Mouse (Mus musculus) limb, embryonic 12.5 days (tissue): ENCODE data around the gene Adcy2. TPM values are rescaled to one million over a fixed set of nuclear protein-coding genes. Genes with fewer than 3 reads are reported as not detected.

ENCODE experiments used
- ATAC-seq: fragments of 200-750 bp; cut with Nextera tagmentation; 2 replicates; pipeline ENCODE4 v1.8.0; 2017; ENCODE audit warnings: low read depth, moderate TSS enrichment; ENCODE audit not compliant: insufficient number of reproducible peaks, insufficient read depth, low FRiP score, low TSS enrichment
- H3K27ac ChIP-seq: fragments of 300-500 bp; sonication (generic); 2 replicates; pipeline ENCODE4 v1.5.1; 2016; ENCODE audit warnings: mild to moderate bottlenecking, moderate library complexity
- H3K27me3 ChIP-seq: fragments of 300-500 bp; sonication (generic); 2 replicates; pipeline ENCODE4 v1.6.1; 2016; ENCODE audit warnings: mild to moderate bottlenecking, moderate library complexity
- H3K36me3 ChIP-seq: fragments of 300-500 bp; sonication (generic); 2 replicates; pipeline ENCODE4 v1.6.1; 2016; ENCODE audit warnings: mild to moderate bottlenecking, moderate library complexity
- H3K4me1 ChIP-seq: fragments of 300-500 bp; sonication (generic); replicated peaks from 2 replicates; pipeline ENCODE4 v1.6.1; 2016
- H3K4me2 ChIP-seq: fragments of 300-500 bp; sonication (generic); 2 replicates; pipeline ENCODE4 v1.6.1; 2016; ENCODE audit warnings: mild to moderate bottlenecking, moderate library complexity
- H3K4me3 ChIP-seq: fragments of 300-500 bp; sonication (generic); replicated peaks from 2 replicates; pipeline ENCODE4 v1.5.1; 2016; ENCODE audit warnings: mild to moderate bottlenecking
- H3K9ac ChIP-seq: fragments of 300-500 bp; sonication (generic); replicated peaks from 2 replicates; pipeline ENCODE4 v1.6.1; 2016; ENCODE audit warnings: mild to moderate bottlenecking, moderate library complexity
- H3K9me3 ChIP-seq: fragments of 300-500 bp; sonication (generic); 2 replicates; pipeline ENCODE4 v1.6.1; 2016; ENCODE audit warnings: mild to moderate bottlenecking, moderate library complexity
- WGBS: fragments of 180-500 bp; shearing (Covaris S2); methylation state at CpG from one replicate; pipeline ENCODE4 v1.1.7; 2016; 5-methylcytosine and 5-hydroxymethylcytosine counted together
- polyA plus RNA-seq: library from polyadenylated mRNA; unstranded; fragments of >200 nt; fragmentation: Nextera tagmentation; extraction: Ambion mirVana; gene quantifications from 2 replicates; pipeline ENCODE4 v1.2.1, GENCODE M21; 2016

The Adcy2 gene
- polyA plus RNA-seq, 1 experiment from 2014 or later, result 5.3 TPM

- H3K9me3 ChIP-seq, result no peaks in the 10 kb centered on the region
- peak; percentile 40; the same call in 1 of the 2 replicates for ATAC-seq
- H3K4me1 ChIP-seq, result no peaks in the 10 kb centered on the region
- WGBS, result 46% methylated on average over 21 of the region's 21 CpGs
- peak overlapping the region; percentile 45 for H3K4me2 ChIP-seq
- H3K27ac ChIP-seq, result peak overlapping the region; percentile 66; the same call in 1 of the 2 replicates
- peak overlapping the region; percentile 17; the same call in 1 of the 2 replicates for H3K4me3 ChIP-seq
- no peaks in the 10 kb centered on the region for H3K27me3 ChIP-seq
- no peak overlapping the region for H3K9ac ChIP-seq
- no peaks in the 10 kb centered on the region for H3K36me3 ChIP-seq
Observed at GRCm38 (mm10) chr13:68607652-68608405, 391.5 kb downstream of the Adcy2 start.

- ATAC-seq, result peak; percentile 57; the same call in 1 of the 2 replicates
- WGBS, result 0% methylated on average over 11 of the region's 11 CpGs
- Histone ChIP-seq H3K27ac (no peak overlapping the region), H3K9me3 (no peaks in the 10 kb centered on the region), H3K4me1 (0 out of 2 replicates have a peak, but pooled peaks cover 7% of the 10 kb centered on the region), H3K9ac (no peak overlapping the region), H3K4me3 (peak overlapping the region; percentile 24), H3K4me2 (peak overlapping the region; percentile 44), H3K27me3 (no peaks in the 10 kb centered on the region), H3K36me3 (no peaks in the 10 kb centered on the region)
Observed at GRCm38 (mm10) chr13:68605689-68606126, 393.6 kb downstream of the Adcy2 start.

- Histone ChIP-seq H3K4me3 (no peak overlapping the region), H3K4me1 (0 out of 2 replicates have a peak, but pooled peaks cover 7% of the 10 kb centered on the region), H3K27me3 (peaks cover 4% of the 10 kb centered on the region; the same call in 1 of the 2 replicates), H3K27ac (no peak overlapping the region), H3K9me3 (no peaks in the 10 kb centered on the region), H3K4me2 (no peak overlapping the region), H3K36me3 (no peaks in the 10 kb centered on the region), H3K9ac (no peak overlapping the region)
- no peak for ATAC-seq
- 86% methylated on average over 6 of the region's 6 CpGs for WGBS
Observed at GRCm38 (mm10) chr13:68603085-68603484, 396.3 kb downstream of the Adcy2 start.

- no peak for ATAC-seq
- Histone ChIP-seq H3K27me3 (peaks cover 4% of the 10 kb centered on the region; the same call in 1 of the 2 replicates), H3K4me2 (no peak overlapping the region), H3K4me3 (no peak overlapping the region), H3K36me3 (no peaks in the 10 kb centered on the region), H3K9ac (no peak overlapping the region), H3K9me3 (no peaks in the 10 kb centered on the region), H3K27ac (0 out of 2 replicates have a peak overlapping the region, but pooled peaks have one; percentile 19), H3K4me1 (peaks cover 7% of the 10 kb centered on the region; the same call in 1 of the 2 replicates)
- WGBS, result 21% methylated on average over 6 of the region's 6 CpGs
Observed at GRCm38 (mm10) chr13:68601184-68601583, 398.2 kb downstream of the Adcy2 start.

GRCm38 (mm10) chr13:68598953-68599352 lies 400.4 kb downstream of the Adcy2 start:
- H3K36me3 ChIP-seq, result peaks cover 3% of the 10 kb centered on the region; the same call in 1 of the 2 replicates
- H3K4me3 ChIP-seq, result no peak overlapping the region
- H3K4me1 ChIP-seq, result peaks cover 7% of the 10 kb centered on the region; the same call in 1 of the 2 replicates
- no peaks in the 10 kb centered on the region for H3K9me3 ChIP-seq
- ATAC-seq, result no peak
- H3K4me2 ChIP-seq, result no peak overlapping the region
- no peak overlapping the region for H3K9ac ChIP-seq
- no peak overlapping the region for H3K27ac ChIP-seq
- H3K27me3 ChIP-seq, result peaks cover 4% of the 10 kb centered on the region; the same call in 1 of the 2 replicates

GRCm38 (mm10) chr13:68597667-68598066 lies 401.7 kb downstream of the Adcy2 start:
- peaks cover 7% of the 10 kb centered on the region; the same call in 1 of the 2 replicates for H3K4me1 ChIP-seq
- 10% methylated on average over 13 of the region's 13 CpGs for WGBS
- 0 out of 2 replicates have a peak, but pooled peaks have one; percentile 17 for ATAC-seq
- no peaks in the 10 kb centered on the region for H3K9me3 ChIP-seq
- H3K9ac ChIP-seq, result no peak overlapping the region
- H3K4me2 ChIP-seq, result peak overlapping the region; percentile 49
- peaks cover 4% of the 10 kb centered on the region; the same call in 1 of the 2 replicates for H3K27me3 ChIP-seq
- H3K27ac ChIP-seq, result no peak overlapping the region
- H3K36me3 ChIP-seq, result peaks cover 9% of the 10 kb centered on the region
- H3K4me3 ChIP-seq, result peak overlapping the region; percentile 24

GRCm38 (mm10) chr13:68597199-68597598 lies 402.1 kb downstream of the Adcy2 start, which contains the start of gene 1700001L19Rik:
Gene 1700001L19Rik (plus strand): TSS chr13:68597421.
- no peak within 1 kb of the TSS for H3K27ac ChIP-seq

GRCm38 (mm10) chr13:68593797-68594196 lies 405.5 kb downstream of the Adcy2 start:
- ATAC-seq, result no peak
- Histone ChIP-seq H3K4me3 (no peak overlapping the region), H3K4me1 (no peaks in the 10 kb centered on the region; the same call in 1 of the 2 replicates), H3K9ac (no peak overlapping the region), H3K4me2 (no peak overlapping the region), H3K27me3 (peaks cover 4% of the 10 kb centered on the region; the same call in 1 of the 2 replicates), H3K27ac (no peak overlapping the region), H3K36me3 (peaks cover 47% of the 10 kb centered on the region), H3K9me3 (no peaks in the 10 kb centered on the region)
- 88% methylated on average over 1 of the region's 1 CpGs for WGBS

More at GRCm38 (mm10) chr13:68597199-68597598, 402.1 kb downstream of the Adcy2 start, which contains the start of gene 1700001L19Rik:
- H3K27me3 ChIP-seq, result peaks cover 4% of the 10 kb centered on the region; the same call in 1 of the 2 replicates
- no peaks in the 10 kb centered on the region for H3K9me3 ChIP-seq
- no peak for ATAC-seq
- H3K9ac ChIP-seq, result no peak within 1 kb of the TSS
- peak within 1 kb of the TSS; percentile 49 for H3K4me2 ChIP-seq
- peaks cover 7% of the 10 kb centered on the region; the same call in 1 of the 2 replicates for H3K4me1 ChIP-seq
- H3K36me3 ChIP-seq, result peaks cover 13% of the 10 kb centered on the region
- 10% methylated on average over 10 of the region's 10 CpGs for WGBS
- peak within 1 kb of the TSS; percentile 24 for H3K4me3 ChIP-seq

GRCm38 (mm10) chr13:68588352-68588751 lies 411.0 kb downstream of the Adcy2 start:
- peaks cover 98% of the 10 kb centered on the region for H3K36me3 ChIP-seq
- no peak overlapping the region for H3K27ac ChIP-seq
- no peak overlapping the region for H3K9ac ChIP-seq
- no peaks in the 10 kb centered on the region for H3K27me3 ChIP-seq
- H3K4me3 ChIP-seq, result no peak overlapping the region
- no peak for ATAC-seq
- no peaks in the 10 kb centered on the region for H3K9me3 ChIP-seq
- peaks cover 1% of the 10 kb centered on the region; the same call in 1 of the 2 replicates for H3K4me1 ChIP-seq
- H3K4me2 ChIP-seq, result no peak overlapping the region

GRCm38 (mm10) chr13:68585441-68585840 lies 413.9 kb downstream of the Adcy2 start:
- WGBS, result 92% methylated on average over 7 of the region's 7 CpGs
- Histone ChIP-seq H3K4me1 (peaks cover 13% of the 10 kb centered on the region), H3K27ac (no peak overlapping the region), H3K9me3 (no peaks in the 10 kb centered on the region), H3K27me3 (no peaks in the 10 kb centered on the region), H3K4me3 (no peak overlapping the region), H3K36me3 (peaks cover 70% of the 10 kb centered on the region), H3K9ac (no peak overlapping the region), H3K4me2 (no peak overlapping the region)
- ATAC-seq, result no peak

- peaks cover 58% of the 10 kb centered on the region for H3K36me3 ChIP-seq
- WGBS, result 90% methylated on average over 11 of the region's 11 CpGs
- no peak overlapping the region for H3K4me3 ChIP-seq
- H3K4me1 ChIP-seq, result peaks cover 14% of the 10 kb centered on the region
- H3K27me3 ChIP-seq, result no peaks in the 10 kb centered on the region
- no peak overlapping the region for H3K9ac ChIP-seq
- H3K4me2 ChIP-seq, result no peak overlapping the region
- no peak overlapping the region for H3K27ac ChIP-seq
- ATAC-seq, result no peak
- H3K9me3 ChIP-seq, result no peaks in the 10 kb centered on the region
Observed at GRCm38 (mm10) chr13:68583961-68584360, 415.4 kb downstream of the Adcy2 start.
